Mouse (Mus musculus) thymus, adult 2 months (tissue): ENCODE results near the gene Tmem151a. TPM values are rescaled to one million over a fixed set of nuclear protein-coding genes. Genes with fewer than 3 reads are reported as not detected.

Experiments
- DNase-seq: peaks from one replicate; pipeline ENCODE4 v3.0.0; 2021
- H3K27ac ChIP-seq: fragments of 200-500 bp; 2 replicates; pipeline ENCODE4 v1.5.1; 2012; ENCODE audit warnings: low read length, control low read depth; ENCODE audit not compliant: control insufficient read depth, insufficient read depth
- H3K27me3 ChIP-seq: fragments of 200-500 bp; 2 replicates; pipeline ENCODE4 v1.6.1; 2012; ENCODE audit warnings: mild to moderate bottlenecking, low read length, moderate library complexity, mixed read lengths; ENCODE audit not compliant: control insufficient read depth, insufficient read depth
- H3K36me3 ChIP-seq: fragments of 200-500 bp; 2 replicates; pipeline ENCODE4 v1.6.1; 2012; ENCODE audit warnings: mild to moderate bottlenecking, low read length, moderate library complexity; ENCODE audit not compliant: control insufficient read depth, insufficient read depth
- H3K4me1 ChIP-seq: fragments of 200-500 bp; replicated peaks from 2 replicates; pipeline ENCODE4 v1.6.1; 2012; ENCODE audit warnings: low read length; ENCODE audit not compliant: control insufficient read depth, insufficient read depth
- H3K4me3 ChIP-seq: fragments of 200-500 bp; 2 replicates; pipeline ENCODE4 v1.5.1; 2012; ENCODE audit warnings: mild to moderate bottlenecking, low read length, control low read depth, moderate library complexity; ENCODE audit not compliant: control insufficient read depth, insufficient read depth
- CTCF ChIP-seq: fragments of 200-500 bp; IDR thresholded peaks from 2 replicates; pipeline ENCODE4 v1.5.1; 2012; ENCODE audit warnings: mild to moderate bottlenecking, control low read depth, low read length, moderate library complexity, borderline replicate concordance; ENCODE audit not compliant: control insufficient read depth, poor library complexity, insufficient read depth; ENCODE audit errors: extremely low read depth
- POLR2A ChIP-seq: fragments of 200-500 bp; IDR thresholded peaks from 2 replicates; pipeline ENCODE4 v1.6.1; 2012; ENCODE audit warnings: mild to moderate bottlenecking, low read length, control low read depth, moderate library complexity; ENCODE audit not compliant: control insufficient read depth, poor library complexity, insufficient read depth; ENCODE audit errors: extremely low read depth
- WGBS: fragments of 180-500 bp; shearing (Covaris S2); methylation state at CpG from one replicate; pipeline ENCODE4 v1.1.7; 2018; 5-methylcytosine and 5-hydroxymethylcytosine counted together
- polyA plus RNA-seq: library from polyadenylated mRNA; depleted of rRNA; stranded (reverse); fragments of >200 nt; gene quantifications from 2 replicates; pipeline ENCODE4 v1.2.3, GENCODE M21; 2012

The Tmem151a gene
- polyA plus RNA-seq, 1 experiment, result 3.5 TPM

- Histone ChIP-seq H3K4me1 (peaks cover 7% of the 10 kb centered on the region), H3K27me3 (no peaks in the 10 kb centered on the region), H3K36me3 (peaks cover 13% of the 10 kb centered on the region), H3K27ac (no peak overlapping the region), H3K4me3 (no peak overlapping the region)
- TF ChIP-seq POLR2A (no peak), CTCF (no peak)
- no peak for DNase-seq
- 91% methylated on average over 4 of the region's 4 CpGs for WGBS
Observed at GRCm38 (mm10) chr19:5045531-5045930, 39.8 kb downstream of the Tmem151a start.

DNA sequence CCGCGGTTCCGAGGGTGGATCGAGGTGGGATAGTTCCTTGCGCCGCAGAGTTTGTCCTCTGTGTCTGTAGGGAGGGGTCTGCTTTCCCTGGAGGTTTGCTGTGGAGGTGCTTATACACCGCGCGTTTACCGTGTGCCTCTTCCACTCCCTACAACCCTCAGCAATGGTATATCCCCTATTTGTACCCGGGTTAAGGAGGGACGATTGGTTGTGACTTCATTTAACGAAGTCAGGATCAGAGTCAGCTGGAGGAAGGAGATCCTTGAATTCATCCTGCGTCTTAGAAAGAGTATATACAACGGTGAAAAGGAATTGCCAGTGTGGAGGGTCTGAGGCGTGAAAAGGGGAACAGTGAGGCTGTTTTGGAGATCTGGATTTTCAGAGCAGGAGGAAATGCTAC, 43.7 kb downstream of the Tmem151a start:
- WGBS, result 3% methylated on average over 16 of the region's 16 CpGs
- Histone ChIP-seq H3K4me3 (peak overlapping the region; percentile 81), H3K27ac (no peak overlapping the region), H3K4me1 (peaks cover 24% of the 10 kb centered on the region), H3K27me3 (no peaks in the 10 kb centered on the region), H3K36me3 (peaks cover 4% of the 10 kb centered on the region)
- TF ChIP-seq CTCF, result no peak
- DNase-seq, result no peak

DNA sequence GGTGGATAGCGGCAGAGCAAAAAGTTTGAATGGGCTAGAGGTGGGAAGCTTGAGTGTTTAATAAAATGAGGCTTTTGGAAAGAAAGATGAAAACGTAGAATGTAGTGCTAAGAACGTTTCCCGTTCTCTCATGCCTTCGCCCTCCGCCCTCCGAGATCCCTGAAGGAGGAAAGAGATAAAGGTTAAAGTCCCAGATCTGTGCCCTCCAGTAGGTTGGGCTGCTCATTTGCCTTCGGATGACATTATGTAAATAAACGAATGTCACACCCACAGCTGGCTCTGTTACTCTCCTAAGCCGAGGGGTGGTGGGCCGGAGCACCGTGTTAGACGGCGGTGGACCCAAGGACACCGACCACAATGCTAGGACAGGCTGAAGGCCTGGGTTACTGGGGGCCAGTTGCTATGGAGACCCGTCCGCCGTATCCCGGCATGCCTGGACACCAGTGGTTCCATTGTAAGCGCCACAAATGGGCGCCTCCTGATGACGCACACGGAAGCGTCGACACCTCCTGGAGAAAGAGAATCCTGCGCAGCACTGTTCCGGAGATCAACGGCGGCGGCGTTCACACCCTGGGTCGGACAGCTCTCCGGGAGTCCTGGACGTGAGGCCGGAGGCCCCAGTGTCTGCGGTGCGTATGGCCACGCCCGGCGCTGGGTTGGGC, 44.3 kb downstream of the Tmem151a start, which contains the start of gene Brms1:
Brms1 (plus strand) TSS at position 493 of the 662 bp plus-strand sequence.
- 5% methylated on average over 40 of the region's 40 CpGs for WGBS
- Histone ChIP-seq H3K27me3 (no peaks in the 10 kb centered on the region), H3K4me1 (peaks cover 24% of the 10 kb centered on the region), H3K27ac (no peak within 1 kb of the TSS), H3K36me3 (no peaks in the 10 kb centered on the region; the same call in 1 of the 2 replicates), H3K4me3 (peak within 1 kb of the TSS; percentile 81)
- TF ChIP-seq CTCF (0 out of 2 replicates have a peak, but pooled peaks have one; percentile 36), POLR2A (peak; percentile 48; the same call in 1 of the 2 replicates)
- DNase-seq, result peak; percentile 82

DNA sequence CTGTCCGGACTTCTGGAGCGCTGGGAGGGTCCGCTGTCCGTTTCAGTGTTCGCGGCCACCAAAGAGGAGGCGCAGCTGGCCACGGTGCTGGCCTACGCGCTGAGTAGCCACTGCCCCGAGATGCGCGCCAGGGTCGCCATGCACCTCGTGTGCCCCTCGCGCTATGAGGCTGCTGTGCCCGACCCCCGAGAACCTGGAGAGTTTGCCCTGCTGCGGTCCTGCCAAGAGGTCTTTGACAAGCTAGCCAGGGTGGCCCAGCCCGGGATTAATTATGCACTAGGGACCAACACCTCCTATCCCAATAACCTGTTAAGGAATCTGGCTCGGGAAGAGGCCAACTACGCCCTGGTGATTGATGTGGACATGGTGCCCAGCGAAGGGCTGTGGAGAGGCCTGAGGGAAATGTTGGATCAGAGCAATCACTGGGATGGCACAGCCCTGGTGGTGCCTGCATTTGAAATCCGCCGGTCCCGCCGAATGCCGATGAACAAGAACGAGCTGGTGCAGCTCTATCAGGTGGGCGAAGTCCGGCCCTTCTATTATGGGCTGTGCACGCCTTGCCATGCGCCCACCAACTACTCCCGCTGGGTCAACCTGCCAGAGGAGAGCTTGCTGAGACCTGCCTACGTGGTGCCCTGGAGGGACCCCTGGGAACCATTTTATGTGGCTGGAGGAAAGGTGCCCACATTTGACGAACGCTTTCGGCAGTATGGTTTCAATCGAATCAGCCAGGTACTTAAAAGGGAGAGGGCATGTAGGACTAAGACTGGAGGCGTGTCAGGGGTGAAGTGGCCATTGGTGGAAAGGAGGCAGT, 45.8 kb downstream of the Tmem151a start:
- no peaks in the 10 kb centered on the region for H3K36me3 ChIP-seq
- 25% methylated on average over 41 of the region's 41 CpGs for WGBS
- DNase-seq, result no peak
- peaks cover 24% of the 10 kb centered on the region for H3K4me1 ChIP-seq
- H3K27me3 ChIP-seq, result no peaks in the 10 kb centered on the region
- TF ChIP-seq CTCF (no peak), POLR2A (no peak)
- peak overlapping the region; percentile 60 for H3K4me3 ChIP-seq
- H3K27ac ChIP-seq, result no peak overlapping the region

- peak; percentile 57; the same call in 1 of the 2 replicates for TF ChIP-seq POLR2A
- TF ChIP-seq CTCF, result peak; percentile 68; the same call in 1 of the 2 replicates
- Histone ChIP-seq H3K36me3 (no peaks in the 10 kb centered on the region), H3K27me3 (no peaks in the 10 kb centered on the region), H3K4me1 (peaks cover 24% of the 10 kb centered on the region), H3K27ac (no peak within 1 kb of the TSS), H3K4me3 (peak within 1 kb of the TSS; percentile 60)
- WGBS, result under 1% methylated on average over 39 of the region's 44 CpGs
- peak; percentile 89 for DNase-seq
Observed at GRCm38 (mm10) chr19:5038709-5039156, 46.6 kb downstream of the Tmem151a start, which contains the start of the genes B4gat1 and AC124502.3. Gene B4gat1 (plus strand): TSS chr19:5038826. Gene AC124502.3 (plus strand): TSS chr19:5038891.
